Mouse (Mus musculus): Measurements from ENCODE around the gene Gm29776.
A peak's percentile ranks its signal among the peaks of the same experiment; 100 is the strongest.

Gene Gm29776

GRCm38 (mm10) chr14:54650621-54651454 is 47.8 kb downstream of the Gm29776 start:
- peak; percentile 74 for DNase-seq (ENCODE audit: low spot score)

GRCm38 (mm10) chr14:54647900-54648299 is 50.7 kb downstream of the Gm29776 start:
- no peak for DNase-seq (ENCODE audit: low spot score)

- DNase-seq (ENCODE audit: low spot score) = no peak
These were observed 51.6 kb downstream of the Gm29776 start for GRCm38 (mm10) chr14:54646898-54647636.

- DNase-seq (ENCODE audit: low spot score) = no peak
These were observed 52.2 kb downstream of the Gm29776 start for GRCm38 (mm10) chr14:54646455-54646854.

GRCm38 (mm10) chr14:54644294-54644693 is 54.3 kb downstream of the Gm29776 start:
- DNase-seq (ENCODE audit: low spot score) = no peak

- no peak for DNase-seq (ENCODE audit: low spot score)
These were observed 55.6 kb downstream of the Gm29776 start for GRCm38 (mm10) chr14:54643011-54643410.

Measured in testis, postnatal 14 days (tissue).